Mouse (Mus musculus) neural tube, embryonic 10.5 days (tissue): Measurements from ENCODE around the gene Rnf121.

Experiments
- DNase-seq: peaks from one replicate; pipeline ENCODE4 v3.0.0-alpha.2; 2017; ENCODE audit warnings: low spot score; ENCODE audit errors: extremely low spot score

The Rnf121 gene

DNA sequence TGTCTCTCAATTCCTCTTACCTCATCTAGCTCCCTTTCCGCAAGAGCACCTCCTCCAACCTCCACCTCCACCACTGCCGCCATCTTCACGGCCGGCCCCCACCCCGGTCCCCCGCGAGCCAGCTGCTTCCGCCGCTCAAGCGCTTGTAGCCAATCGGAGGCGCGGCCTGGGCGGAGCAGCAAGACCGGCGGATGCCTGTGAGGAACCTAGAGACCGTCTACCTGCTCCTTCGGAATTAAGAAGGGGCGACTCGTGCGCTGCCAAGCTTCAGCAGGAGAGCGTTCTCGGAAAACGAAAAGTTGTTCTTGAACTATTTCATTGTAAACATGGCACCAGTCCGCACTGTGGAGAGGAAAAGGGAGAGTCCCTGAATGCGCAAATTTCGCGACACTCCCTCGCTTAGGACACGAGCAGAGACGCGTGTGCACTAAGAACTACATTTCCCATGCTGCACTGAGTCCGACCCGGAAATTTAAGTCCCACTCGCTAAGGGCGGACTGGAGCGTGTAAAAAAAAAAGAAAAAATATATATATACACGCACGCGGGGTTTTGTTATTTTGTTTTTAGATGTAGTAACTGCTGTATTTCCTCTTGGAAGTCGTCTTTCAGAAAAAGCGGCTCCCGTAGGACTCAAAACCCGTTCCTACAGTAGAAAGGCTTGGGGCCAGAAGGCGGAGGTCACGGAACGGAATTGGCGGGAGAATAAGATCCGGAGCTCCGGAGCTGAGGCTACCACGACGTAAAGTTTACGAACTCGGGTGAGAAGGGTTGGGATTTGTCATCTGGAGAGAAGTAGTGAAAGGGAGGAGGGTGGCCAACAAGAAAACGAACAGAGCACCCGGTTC, at the start of gene Rnf121, which contains the start of the genes Xndc1 and Xntrpc:
TSS of gene Rnf121 (minus strand) at position 424 of the 846 bp plus-strand sequence.
TSS of gene Xndc1 (plus strand) at position 466 of the 846 bp plus-strand sequence.
TSS of gene Xntrpc (plus strand) at position 668 of the 846 bp plus-strand sequence.
- DNase-seq = peak; percentile 93

DNA sequence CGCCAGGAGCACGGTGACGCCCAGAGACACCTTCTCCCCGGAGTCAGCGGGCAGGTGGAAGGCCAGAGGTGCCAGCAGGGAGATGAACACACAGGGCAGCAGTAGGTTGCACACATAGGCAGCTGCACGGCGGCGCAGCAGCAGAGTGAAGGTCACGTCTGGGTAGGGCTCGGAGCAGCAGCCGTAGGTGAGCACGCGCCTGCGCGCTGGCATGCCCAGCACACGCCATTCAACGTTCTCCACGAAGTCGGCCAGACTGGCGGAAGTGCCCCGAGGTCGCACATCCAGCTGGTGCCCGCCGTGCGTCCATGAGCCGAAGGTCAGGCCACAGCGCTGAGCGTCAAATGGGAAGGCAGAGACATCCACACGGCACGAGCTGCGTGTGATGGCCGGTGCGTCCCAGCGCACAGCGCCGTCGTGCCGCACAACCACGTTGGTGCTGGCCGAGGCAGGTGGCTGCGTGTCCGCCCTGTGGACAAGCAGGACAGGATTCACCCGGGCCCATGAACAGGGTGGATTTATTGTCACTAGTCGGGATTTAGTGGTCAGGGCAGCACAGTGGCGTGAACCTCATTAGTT, 48.0 kb upstream of the Rnf121 start:
- DNase-seq = no peak

DNA sequence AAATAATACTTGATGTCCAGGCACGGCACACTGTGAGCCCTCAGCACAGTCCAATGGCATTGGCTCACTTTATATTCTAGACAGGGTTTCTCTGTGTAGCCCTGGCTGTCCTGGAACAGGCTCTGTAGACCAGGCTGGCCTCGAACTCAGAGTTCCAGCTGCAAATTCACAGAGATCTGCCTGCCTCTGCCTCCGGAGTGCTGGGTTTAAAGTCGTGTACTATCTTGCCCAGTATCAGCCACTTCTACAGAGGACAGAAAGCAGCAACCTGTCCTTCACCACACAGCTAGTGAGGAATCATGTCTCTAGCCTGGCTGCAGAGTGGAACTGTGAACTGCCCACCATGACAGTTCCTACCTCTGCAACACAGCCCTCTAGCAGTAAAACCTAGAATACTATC, 44.5 kb upstream of the Rnf121 start:
- no peak for DNase-seq

DNA sequence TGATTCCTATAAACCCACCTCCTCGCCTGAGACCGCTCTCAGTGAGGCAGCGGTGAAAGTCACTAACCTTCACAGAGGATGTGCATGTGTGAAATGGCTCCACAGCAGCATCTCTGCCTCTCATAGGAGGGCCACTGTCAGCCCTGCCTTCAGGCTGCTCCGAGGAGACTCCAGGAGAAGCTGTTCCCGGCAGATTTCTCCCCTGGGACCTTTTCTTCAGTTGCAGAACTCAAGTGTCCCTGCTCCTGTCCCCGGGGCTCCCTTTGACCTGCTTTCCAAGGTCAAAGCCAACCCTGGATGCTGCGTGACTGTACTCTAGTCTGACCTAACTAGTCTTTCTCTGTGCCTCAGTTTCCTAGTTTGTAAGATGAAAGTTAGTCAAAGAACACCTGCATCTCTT, 43.9 kb upstream of the Rnf121 start, which contains the start of gene Art5:
TSS of gene Art5 (minus strand) at position 319 of the 400 bp plus-strand sequence.
- no peak for DNase-seq

DNA sequence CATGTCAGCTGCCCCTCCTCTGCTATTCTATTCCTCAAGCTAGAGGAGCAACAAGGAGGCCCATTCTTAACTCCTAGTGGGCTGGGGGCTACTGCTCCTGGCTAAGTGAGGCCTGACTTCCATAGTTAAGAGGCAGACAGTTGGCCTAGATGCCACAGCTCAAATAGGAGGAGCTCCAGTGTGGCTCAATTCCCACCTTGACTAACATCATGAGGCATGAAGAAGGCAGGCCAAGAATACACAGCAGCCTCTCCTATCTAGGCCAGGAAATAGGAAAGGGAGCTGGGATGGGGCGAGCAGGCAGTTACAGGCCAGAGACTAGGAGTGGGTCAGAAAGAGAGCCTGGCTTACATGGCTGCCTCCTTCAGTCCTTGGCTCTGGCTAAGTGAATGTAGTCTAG, 42.9 kb upstream of the Rnf121 start:
- DNase-seq = no peak

DNA sequence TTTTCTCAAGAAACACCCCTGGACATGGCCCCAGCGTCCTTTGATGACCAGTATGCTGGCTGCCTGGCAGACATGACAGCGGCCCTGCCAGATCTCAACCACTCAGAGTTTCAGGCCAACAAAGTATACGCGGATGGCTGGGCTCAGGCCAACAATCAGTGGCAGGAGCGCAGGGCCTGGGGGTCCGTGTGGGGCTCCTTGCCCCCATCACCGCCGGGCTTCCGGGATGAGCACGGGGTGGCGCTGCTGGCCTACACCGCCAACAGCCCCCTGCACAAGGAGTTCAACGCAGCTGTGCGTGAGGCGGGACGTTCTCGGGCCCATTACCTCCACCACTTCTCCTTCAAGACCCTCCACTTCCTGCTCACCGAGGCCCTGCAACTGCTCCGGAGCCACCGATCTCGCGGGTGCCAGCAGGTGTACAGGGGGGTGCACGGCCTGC, 41.5 kb upstream of the Rnf121 start:
- peak; percentile 40 for DNase-seq

DNA sequence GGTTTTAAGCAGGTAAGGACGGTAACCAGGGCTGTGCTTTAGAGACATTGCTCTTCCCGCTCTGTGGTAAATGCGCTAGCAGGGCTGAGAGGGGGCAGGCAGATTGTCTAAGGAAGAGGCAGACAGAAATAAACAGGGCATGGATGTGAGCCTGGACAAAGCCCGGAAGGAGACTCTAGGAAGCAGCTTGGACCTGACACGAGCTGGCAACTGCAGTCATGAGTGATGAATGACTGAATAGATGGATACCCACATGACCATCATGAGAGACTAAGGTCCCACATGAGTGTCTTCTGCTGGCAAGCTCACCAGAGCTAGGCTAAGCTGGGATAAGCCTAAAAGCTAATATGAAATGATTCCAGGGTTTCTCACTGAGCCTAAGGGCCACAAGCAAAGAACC, 38.9 kb upstream of the Rnf121 start:
- no peak for DNase-seq

DNA sequence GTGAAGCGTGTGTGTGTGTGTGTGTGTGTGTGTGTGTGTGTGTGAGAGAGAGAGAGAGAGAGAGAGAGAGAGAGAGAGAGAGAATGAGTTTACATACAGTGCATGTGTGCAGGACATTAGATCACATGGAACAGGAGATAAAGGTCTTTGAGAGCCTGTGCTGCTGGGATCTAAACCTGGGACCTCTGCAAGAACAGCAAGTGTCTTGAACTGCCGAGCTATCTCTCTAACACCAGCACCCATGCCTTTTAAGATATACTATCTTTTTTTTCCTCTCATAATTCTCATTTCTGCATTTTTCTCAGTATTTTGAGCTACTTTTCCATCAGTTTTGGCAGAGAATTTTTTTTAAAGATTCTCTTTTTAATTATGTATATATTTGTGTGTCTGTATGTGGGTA, 38.3 kb upstream of the Rnf121 start:
- DNase-seq = no peak

DNA sequence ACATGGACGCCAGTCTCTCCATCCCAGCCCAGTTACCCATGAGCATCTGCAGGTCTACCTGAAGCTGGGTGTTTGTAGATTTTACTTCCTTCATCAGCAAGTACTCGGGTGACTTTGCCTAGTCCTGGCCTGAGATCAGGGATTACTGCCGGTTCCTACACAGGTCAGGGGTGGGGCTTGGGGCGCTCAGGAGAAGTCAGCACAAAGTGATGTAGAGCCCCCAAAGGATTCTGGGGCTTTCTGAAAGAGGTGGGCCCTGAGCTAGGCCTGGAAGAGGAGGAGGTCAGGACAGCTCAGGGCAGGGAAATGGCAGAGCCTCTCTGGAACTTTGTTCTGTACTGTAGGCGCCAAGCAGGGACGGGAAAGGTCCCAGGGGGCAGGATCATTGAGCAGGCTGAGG, 37.4 kb upstream of the Rnf121 start:
- no peak for DNase-seq

DNA sequence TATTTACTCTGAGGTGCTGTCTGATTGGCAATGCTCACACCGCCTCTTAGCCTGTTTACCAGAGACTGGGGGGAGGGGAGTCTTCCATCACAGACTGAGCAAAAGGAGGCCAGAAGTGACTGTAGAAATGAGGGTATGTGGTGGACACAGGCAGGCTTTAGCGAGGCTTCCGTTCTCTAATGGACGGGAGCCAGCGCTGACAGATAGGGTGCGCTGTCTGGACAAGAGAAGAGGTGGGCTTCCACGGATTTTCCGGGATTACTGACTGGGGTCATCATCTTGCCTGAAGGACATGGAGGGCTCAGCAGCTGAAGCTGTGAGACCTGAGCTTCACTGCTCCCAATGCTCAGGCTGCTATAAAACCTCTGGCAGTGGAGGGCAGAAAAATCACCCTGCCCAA, 37.0 kb upstream of the Rnf121 start:
- DNase-seq = no peak

DNA sequence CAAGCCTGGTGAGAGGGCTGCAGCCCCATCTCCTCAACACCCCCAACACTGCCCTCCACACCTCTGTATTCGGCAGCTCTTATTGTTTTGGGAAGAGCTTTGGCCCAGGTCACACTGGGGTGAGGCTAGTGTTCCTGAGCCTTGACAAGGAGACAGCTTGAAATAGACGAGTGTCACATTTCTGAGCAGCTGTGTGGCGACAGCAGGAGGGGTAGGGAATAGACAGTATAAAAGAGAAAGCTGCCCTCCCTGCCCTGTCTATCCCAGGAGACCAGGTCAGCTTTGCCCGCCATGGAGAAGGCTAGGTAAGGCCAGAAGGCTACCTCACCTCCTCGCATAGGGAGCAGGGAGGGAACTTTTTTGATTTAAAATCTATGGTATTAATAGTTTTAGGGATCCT, 36.2 kb upstream of the Rnf121 start, which contains the start of gene Art1:
TSS of gene Art1 (plus strand) at position 257 of the 400 bp plus-strand sequence.
- DNase-seq = no peak

DNA sequence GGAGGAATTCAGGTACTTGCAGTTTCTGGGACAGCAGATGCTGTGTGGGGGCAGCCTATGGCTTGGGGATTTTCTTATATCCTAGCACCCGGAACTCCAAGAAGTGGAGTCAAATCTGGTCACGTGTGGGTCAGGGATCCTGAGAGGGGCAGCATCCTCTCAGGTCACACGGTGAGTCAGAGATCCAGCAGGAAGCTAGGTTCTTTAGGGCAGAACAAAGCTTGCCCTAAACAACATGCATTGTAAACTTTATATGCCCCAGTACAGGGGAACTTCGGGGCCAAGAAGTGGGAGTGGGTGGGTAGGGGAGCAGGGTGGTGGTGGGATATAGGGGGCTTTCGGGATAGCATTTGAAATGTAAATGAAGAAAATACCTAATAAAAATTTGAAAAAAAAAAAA, 35.6 kb upstream of the Rnf121 start:
- DNase-seq = no peak

DNA sequence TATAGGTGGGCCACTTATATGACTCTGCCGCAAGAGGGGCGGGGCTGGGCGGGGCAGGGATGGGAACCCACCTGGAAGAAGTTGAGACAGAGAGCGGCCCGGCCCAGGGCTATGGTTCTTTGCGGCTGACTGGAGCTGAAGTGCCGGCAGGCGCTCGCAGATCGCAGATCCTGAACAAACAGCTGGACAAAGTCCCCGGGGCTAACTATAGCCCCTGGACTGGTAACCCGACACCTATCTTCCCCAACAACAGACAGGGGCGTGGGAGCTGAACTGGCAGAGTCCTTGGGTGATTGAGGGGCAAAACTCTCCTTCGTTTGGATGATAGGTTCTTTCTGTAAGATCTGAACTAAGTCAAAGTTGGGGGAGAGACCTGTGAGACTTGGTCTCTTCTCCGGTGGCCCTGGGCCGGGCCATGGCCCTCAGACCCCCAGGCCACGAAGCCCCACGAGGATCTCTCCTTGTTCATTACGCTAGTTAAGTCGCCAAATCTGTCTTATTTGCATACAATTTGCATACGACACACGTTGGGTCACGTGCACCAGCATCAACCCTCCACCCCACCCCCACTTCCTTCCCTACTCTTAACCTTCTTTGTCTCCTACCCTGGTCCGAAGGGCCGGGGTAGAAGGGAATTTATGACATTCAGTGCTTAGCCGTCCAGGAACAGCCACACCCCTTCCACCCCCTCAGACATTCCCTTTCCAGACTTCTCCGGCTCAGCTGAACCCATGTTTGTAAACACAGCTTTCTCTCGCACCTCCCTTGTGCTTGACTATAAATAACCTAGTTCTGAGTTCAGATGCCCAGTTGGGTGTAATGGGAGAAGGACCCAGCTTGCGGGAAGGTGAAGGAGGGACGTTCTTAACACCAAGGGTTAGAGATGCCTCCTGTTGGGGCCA, 34.7 kb upstream of the Rnf121 start:
- peak; percentile 64 for DNase-seq

DNA sequence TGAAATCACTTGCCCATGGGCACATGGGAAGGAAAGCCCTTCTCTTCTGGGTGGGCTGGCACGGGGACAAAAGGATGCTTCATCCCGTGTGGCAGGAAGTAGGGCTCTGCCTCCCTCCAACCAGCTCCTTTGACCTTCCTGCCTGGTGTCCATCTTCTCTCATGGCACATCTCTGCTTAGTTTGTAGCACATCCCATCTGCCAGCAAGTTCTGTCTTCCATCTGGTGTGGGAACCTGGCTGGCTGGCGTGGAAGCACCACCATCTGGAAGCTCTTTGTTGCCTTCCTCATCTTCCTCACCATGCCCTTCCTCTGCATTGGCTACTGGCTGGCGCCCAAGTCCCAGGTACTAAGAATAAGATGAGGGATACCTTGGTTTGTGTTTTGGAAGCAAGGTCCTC, 22.1 kb upstream of the Rnf121 start:
- no peak for DNase-seq

DNA sequence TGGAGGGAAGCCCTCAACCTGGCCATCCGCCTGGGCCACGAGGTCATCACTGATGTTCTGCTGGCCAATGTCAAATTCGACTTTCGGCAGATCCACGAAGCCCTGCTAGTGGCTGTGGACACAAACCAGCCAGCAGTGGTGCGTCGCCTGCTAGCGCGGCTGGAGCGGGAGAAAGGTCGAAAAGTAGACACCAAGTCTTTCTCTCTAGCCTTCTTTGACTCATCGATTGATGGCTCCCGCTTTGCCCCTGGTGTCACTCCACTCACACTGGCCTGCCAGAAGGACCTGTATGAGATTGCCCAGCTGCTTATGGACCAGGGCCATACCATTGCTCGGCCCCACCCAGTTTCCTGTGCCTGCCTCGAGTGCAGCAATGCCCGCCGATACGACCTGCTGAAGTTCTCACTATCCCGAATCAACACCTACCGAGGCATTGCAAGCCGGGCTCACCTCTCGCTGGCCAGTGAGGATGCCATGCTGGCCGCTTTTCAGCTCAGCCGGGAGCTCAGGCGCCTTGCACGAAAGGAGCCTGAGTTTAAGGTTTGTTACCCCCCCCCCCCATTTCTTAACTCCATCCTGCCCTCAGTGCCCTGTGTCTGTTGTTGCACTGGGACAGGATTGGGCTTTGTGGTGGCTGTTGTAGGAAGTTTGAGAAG, 18.9 kb upstream of the Rnf121 start:
- DNase-seq = no peak

DNA sequence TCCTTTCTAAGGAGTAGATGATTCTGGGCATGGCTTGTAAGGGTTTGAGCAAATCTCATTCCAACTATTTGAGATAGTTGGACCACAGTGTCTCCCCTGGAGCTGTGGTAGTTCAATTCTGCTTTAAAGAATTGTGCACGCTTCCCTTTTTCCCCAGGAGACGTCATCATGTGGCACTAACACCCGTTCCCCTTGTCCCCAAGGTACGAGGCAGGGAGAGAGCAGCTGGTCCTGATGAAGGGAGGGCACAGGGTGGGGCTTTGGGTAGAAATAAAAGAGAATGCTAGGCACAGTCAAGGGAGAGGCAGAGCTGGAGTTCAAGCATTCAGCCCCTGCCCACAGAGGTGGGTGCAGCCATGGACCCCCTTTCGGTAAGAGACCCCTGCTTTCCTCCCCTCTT, 17.5 kb upstream of the Rnf121 start, which contains the start of gene Trpc2:
TSS of gene Trpc2 (plus strand) at position 301 of the 400 bp plus-strand sequence.
- DNase-seq = no peak

DNA sequence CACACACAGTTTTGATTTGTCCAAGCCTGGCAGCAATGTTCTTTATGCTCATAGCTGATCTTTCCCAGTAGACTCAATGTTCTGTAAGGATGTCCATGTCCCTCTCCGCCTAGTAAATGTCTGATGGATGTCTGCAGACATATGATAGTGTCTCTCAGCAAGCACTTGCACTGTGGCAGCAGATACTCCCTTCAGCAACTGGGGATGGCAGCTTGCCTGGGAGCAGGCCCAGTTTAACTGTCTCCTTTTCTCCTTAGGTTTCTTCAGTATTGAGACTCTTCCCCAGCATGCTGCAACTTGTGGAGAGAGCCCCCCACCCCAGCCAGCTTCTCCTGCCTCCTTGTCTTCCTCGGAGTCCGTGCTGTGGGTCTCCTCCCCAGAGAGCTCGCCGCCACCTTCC, 16.5 kb upstream of the Rnf121 start:
- DNase-seq = no peak

DNA sequence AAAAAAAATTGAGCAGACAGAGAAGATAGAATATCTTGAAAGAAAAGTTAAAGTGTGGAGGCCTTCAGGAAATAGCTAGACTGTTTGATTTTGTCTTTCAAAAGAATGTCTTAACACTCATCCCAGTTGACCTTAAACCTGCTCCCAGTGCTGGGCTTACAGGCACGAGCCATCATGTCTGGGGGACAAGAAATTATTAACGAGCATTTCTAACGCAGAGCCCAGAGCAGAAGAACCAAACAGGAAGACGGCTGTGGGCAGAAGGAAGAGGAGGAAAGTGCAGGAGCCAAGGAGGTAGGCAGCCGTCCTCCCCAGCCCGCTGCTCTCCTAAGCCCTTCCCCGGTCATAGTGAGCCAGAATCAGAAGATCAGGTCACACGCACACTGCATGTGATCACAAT, 15.0 kb upstream of the Rnf121 start:
- DNase-seq = no peak

DNA sequence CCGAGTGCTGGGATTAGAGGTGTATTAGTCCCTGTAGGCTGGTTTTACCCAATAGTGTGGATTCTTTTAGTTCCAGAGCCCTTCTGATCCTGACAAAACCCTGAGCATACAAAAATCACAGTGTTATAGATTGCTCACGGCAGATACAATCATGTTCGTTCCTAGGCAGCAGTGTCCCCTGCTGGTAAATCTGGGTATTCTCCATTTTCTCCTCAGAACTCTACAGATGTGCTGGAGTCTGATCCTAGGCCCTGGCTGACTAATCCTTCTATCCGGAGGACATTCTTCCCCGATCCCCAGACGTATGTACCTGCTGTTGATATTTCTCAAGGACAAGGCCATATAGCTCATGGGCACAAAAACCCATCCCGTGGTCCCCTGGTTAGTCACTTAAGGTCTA, 13.2 kb upstream of the Rnf121 start:
- DNase-seq = no peak

DNA sequence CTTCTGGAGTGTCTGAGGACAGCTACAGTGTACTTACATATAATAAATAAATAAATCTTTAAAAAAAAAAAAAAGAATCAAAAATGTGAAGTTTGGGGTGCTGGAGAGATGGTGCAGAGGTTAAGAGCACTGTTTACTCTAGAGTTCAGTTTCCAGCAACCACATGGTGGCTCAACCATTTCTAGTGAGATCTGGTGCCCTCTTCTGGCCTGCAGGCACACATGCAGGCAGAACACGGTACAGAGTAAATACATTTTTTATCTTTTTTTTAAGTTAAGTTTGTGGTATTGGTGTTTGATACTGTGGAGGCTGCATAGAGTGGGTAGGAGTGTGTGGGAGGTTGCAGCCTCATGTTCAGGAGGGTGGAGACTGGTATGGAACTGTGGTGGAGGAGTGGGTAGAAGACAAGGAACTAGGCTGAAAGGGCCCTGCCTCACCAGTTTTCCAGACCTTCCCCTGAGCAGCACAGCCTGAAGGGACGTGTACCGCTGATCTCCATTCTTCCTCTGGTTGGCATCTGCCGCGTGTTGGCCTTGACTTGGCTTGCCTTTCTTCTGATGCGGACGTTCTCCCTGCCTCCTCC, 11.5 kb upstream of the Rnf121 start:
- DNase-seq = no peak

DNA sequence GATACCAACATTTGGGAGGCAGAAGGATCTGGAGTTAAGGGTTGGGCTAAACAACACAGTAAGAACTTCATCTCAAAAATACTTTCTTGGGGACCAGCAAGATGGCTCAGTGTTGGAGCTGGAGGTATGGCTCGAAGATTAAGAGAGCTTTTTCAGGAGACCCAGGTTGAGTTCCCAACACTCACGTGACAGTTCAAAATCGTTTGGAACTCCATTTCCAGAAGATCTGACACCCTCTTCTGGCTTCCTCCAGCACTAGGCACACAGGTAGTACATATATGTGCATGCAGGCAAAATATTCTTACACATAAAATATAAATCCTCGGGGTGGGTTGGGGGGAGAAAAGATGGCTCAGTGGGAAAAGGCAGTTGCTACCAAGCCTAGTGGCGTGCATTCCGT, 1.1 kb upstream of the Rnf121 start:
- DNase-seq = no peak
